Mouse (Mus musculus): ENCODE results near the gene Wiz.

DNA sequence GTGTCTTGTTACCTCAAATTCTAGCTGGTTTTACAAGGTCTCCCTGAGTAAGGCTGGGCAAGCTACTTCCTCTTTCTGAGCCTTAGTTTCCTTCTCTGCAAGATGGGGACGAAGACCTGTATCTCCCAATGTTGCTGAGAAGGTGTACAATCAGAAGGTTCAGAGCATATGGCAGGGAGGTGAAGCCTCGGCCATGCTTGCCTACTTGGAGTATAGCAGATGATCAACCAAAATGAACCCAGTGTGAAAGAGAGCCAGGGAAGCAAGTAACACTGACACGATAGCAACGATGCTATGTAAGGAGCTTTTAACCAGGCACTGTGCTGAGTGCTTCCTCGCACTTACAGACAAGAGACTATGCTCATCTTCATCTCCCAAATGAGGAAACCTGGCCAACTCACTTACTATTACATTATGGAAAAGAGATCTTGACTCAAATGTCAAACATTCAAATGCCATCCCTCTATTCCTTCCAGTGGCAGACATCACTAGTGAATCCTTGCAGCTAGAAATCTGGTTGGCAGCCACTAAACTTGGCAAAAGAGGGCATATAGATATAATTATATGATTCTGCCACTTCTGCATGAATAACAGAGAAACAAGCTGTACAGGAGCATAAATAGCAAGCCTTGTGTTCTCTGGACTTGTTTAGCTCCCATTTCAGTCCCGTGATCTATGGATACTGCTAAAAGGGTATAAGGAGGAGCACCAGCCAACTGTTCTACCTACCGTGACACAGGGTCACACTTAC lies 30.9 kb downstream of the Wiz start:
- TF ChIP-seq CTCF (IDR thresholded peaks at IDR 0.05; ENCODE audit: control insufficient read depth, insufficient read depth, insufficient replicate concordance, low read depth, low read length): no peak
- TF ChIP-seq POLR2A (IDR thresholded peaks at IDR 0.05; ENCODE audit: control insufficient read depth, low read depth, low read length): no peak
